In genomic region chr3:103587136-103587535, GRCm38 (mm10) we compare ENCODE assay signal across 20 mouse cellular contexts. TPM values are rescaled to one million over a fixed set of nuclear protein-coding genes. Genes with fewer than 3 reads are reported as not detected.
DNase-seq lines count a peak whose midpoint lies in the region; TF ChIP-seq lines count a peak whose summit lies in the region.
"Had no signal": no experiment of that assay in that cellular context is flagged by ENCODE, and none has a peak within 500 bp of the region (broad histone marks: within the 10 kb centered on the region; RNA-seq: fewer than 3 reads in every experiment).

No protein-coding gene starts in this region.

- peak; percentile 72 to 79 for DNase-seq in cerebellum, postnatal 10 days
- no peak for DNase-seq in cerebellum, adult 11-12 months
- peak; percentile 57 for DNase-seq in left cerebral cortex, postnatal 4 days
- no peak for DNase-seq in left cerebral cortex, adult 9 months (ENCODE audit: low spot score in 2 of 2)
- peak; percentile 22 to 29 for DNase-seq in layer of hippocampus, adult 2 months (ENCODE audit: low spot score in 2 of 2)
- DNase-seq in layer of hippocampus, postnatal 36 days = peak; percentile 34 to 44
- DNase-seq in left cerebral cortex, postnatal 14 days (ENCODE audit: low spot score in 2 of 2) = no peak
- DNase-seq: adrenal gland, postnatal 14 days; B cell, adult 2 months; cerebellum, adult 2 months; gastrocnemius, postnatal 36 days; heart, adult 11 months; heart, postnatal 10 days; heart, postnatal 4 days had no signal

- H3K27ac ChIP-seq in layer of hippocampus, adult 2 months = no peak overlapping the region
- H3K27ac ChIP-seq: embryonic facial prominence, embryonic 12.5 days; forebrain, embryonic 15.5 days; heart, embryonic 10.5 days; hindbrain, embryonic 13.5 days had no signal

- H3K4me3 ChIP-seq in layer of hippocampus, adult 2 months = no peak overlapping the region
- H3K4me3 ChIP-seq: embryonic facial prominence, embryonic 12.5 days; forebrain, embryonic 15.5 days; heart, embryonic 10.5 days; hindbrain, embryonic 13.5 days had no signal

- intact Hi-C loops in left cerebral cortex, postnatal 4 days (cut with DNase I) = no loop called here
- intact Hi-C loops in left cerebral cortex, postnatal 14 days (cut with DNase I) = no loop called here

- TF ChIP-seq CTCF in layer of hippocampus, adult 2 months (conservative IDR thresholded peaks at IDR 0.05) = no peak

RNA-seq across cellular contexts. Expression of gene Syt6, which starts 12.1 kb away (rescaled TPM):
- total RNA-seq in left cerebral cortex, postnatal 4 days (2021) = 10 to 100 TPM; 25.8 to 26.9 TPM
- 1 to 10 TPM; 6.2 to 6.3 TPM for total RNA-seq in layer of hippocampus, adult 2 months (2021)
- 1 to 10 TPM; 5.9 to 7.1 TPM for total RNA-seq in layer of hippocampus, postnatal 36 days (2021)
- 10 to 100 TPM; 12.6 to 19.3 TPM for total RNA-seq in left cerebral cortex, postnatal 14 days (2021)
- total RNA-seq: adrenal gland, adult 18-20 months; adrenal gland, postnatal 14 days; gastrocnemius, adult 8-10 months; gastrocnemius, postnatal 36 days; heart, postnatal 10 days; heart, postnatal 4 days had no signal

RNA-seq across cellular contexts. Expression of gene Atg4a-ps, which starts 58.7 kb away (rescaled TPM):
- 1 to 10 TPM in 1 of 2 experiments, under 1 TPM in 1; 0.18 to 1.2 TPM for total RNA-seq in left cerebral cortex, postnatal 4 days (2021)
- total RNA-seq in layer of hippocampus, adult 2 months (2021) = 1 to 10 TPM in 1 of 2 experiments, not detected in 1; 1.9 TPM
- total RNA-seq in layer of hippocampus, postnatal 36 days (2021) = under 1 TPM in 1 of 2 experiments, not detected in 1; 0.72 TPM
- total RNA-seq in left cerebral cortex, postnatal 14 days (2021) = 1 to 10 TPM in 1 of 2 experiments, not detected in 1; 1.5 TPM

Comparison
In these comparisons a context has a peak if more than half of its experiments do, and no peak if none do; other contexts are left out.
1. DNase-seq: peak in cerebellum, postnatal 10 days (2 of 2), left cerebral cortex, postnatal 4 days (single experiment), layer of hippocampus, adult 2 months (2 of 2) and layer of hippocampus, postnatal 36 days (2 of 2); none in cerebellum, adult 11-12 months (single experiment), left cerebral cortex, adult 9 months (0 of 2) and left cerebral cortex, postnatal 14 days (0 of 2).